Mouse (Mus musculus) stomach, embryonic 15.5 days (tissue): Measurements from ENCODE around the gene Anpep. TPM values are rescaled to one million over a fixed set of nuclear protein-coding genes. Genes with fewer than 3 reads are reported as not detected.

ENCODE experiments used
- ATAC-seq: fragments of 200-750 bp; cut with Nextera tagmentation; 2 replicates; pipeline ENCODE4 v1.8.0; 2017; ENCODE audit warnings: low read depth, moderate number of reproducible peaks, moderate TSS enrichment; ENCODE audit not compliant: insufficient read depth, low FRiP score
- H3K27ac ChIP-seq: fragments of 300-500 bp; sonication (generic); 2 replicates; pipeline ENCODE4 v1.5.1; 2015; ENCODE audit warnings: mild to moderate bottlenecking, inconsistent platforms
- H3K27me3 ChIP-seq: fragments of 300-500 bp; sonication (generic); replicated peaks from 2 replicates; pipeline ENCODE4 v1.6.1; 2015; ENCODE audit warnings: inconsistent platforms
- H3K36me3 ChIP-seq: fragments of 300-500 bp; sonication (generic); 2 replicates; pipeline ENCODE4 v1.6.1; 2015; ENCODE audit warnings: inconsistent platforms
- H3K4me1 ChIP-seq: fragments of 300-500 bp; sonication (generic); 2 replicates; pipeline ENCODE4 v1.6.1; 2015; ENCODE audit warnings: inconsistent platforms
- H3K4me2 ChIP-seq: fragments of 300-500 bp; sonication (generic); 2 replicates; pipeline ENCODE4 v1.6.1; 2015; ENCODE audit warnings: mild to moderate bottlenecking, inconsistent platforms
- H3K4me3 ChIP-seq: fragments of 300-500 bp; sonication (generic); replicated peaks from 2 replicates; pipeline ENCODE4 v1.5.1; 2015; ENCODE audit warnings: inconsistent platforms
- H3K9ac ChIP-seq: fragments of 300-500 bp; sonication (generic); 2 replicates; pipeline ENCODE4 v1.6.1; 2015; ENCODE audit warnings: inconsistent platforms
- H3K9me3 ChIP-seq: fragments of 300-500 bp; sonication (generic); 2 replicates; pipeline ENCODE4 v1.6.1; 2016; ENCODE audit warnings: inconsistent platforms
- WGBS: fragments of 180-500 bp; shearing (Covaris S2); methylation state at CpG from one replicate; pipeline ENCODE4 v1.1.7; 2015; 5-methylcytosine and 5-hydroxymethylcytosine counted together
- polyA plus RNA-seq: library from polyadenylated mRNA; unstranded; fragments of >200 nt; fragmentation: Nextera tagmentation; extraction: Ambion mirVana; gene quantifications from 2 replicates; pipeline ENCODE4 v1.2.1, GENCODE M21; 2015

Anpep gene
- polyA plus RNA-seq, 1 experiment from 2014 or later: 55.9 TPM

GRCm38 (mm10) chr7:79780647-79781626, 79.9 kb downstream of the Anpep start:
- no peak overlapping the region for H3K27ac ChIP-seq
- H3K36me3 ChIP-seq: no peaks in the 10 kb centered on the region
- peak overlapping the region; percentile 58 for H3K4me2 ChIP-seq
- H3K9me3 ChIP-seq: no peaks in the 10 kb centered on the region
- H3K27me3 ChIP-seq: no peaks in the 10 kb centered on the region
- ATAC-seq: peak; percentile 74
- 25% methylated on average over 16 of the region's 16 CpGs for WGBS
- no peak overlapping the region for H3K9ac ChIP-seq
- H3K4me3 ChIP-seq: peak overlapping the region; percentile 28
- peaks cover 5% of the 10 kb centered on the region; the same call in 1 of the 2 replicates for H3K4me1 ChIP-seq

Other genes starting within 250 kb of the Anpep start
- 0.10 and 0.41 TPM in 2 replicates for gene Rhcg, start 243.4 kb downstream of the Anpep start, polyA plus RNA-seq
- 9.2 and 10.6 TPM in 2 replicates for gene Ticrr, start 200.9 kb downstream of the Anpep start, polyA plus RNA-seq
- 3.5 and 4.0 TPM in 2 replicates for gene Kif7, start 145.3 kb downstream of the Anpep start, polyA plus RNA-seq
- gene Plin1, start 128.2 kb downstream of the Anpep start, polyA plus RNA-seq: not detected in 2 replicates
- 9.3 and 11.8 TPM in 2 replicates for gene Pex11a, start 117.9 kb downstream of the Anpep start, polyA plus RNA-seq
- 0.26 and 0.35 TPM in 2 replicates for gene Wdr93, start 117.9 kb downstream of the Anpep start, polyA plus RNA-seq
- gene Mesp1, start 67.3 kb downstream of the Anpep start, polyA plus RNA-seq: 0.13 and 0.21 TPM in 2 replicates
- 1.4 and 1.9 TPM in 2 replicates for gene Mesp2, start 50.3 kb downstream of the Anpep start, polyA plus RNA-seq
- 27.1 and 30.8 TPM in 2 replicates for gene Ap3s2, start 59.6 kb upstream of the Anpep start, polyA plus RNA-seq
- 37.7 and 38.8 TPM in 2 replicates for gene Arpin, start 74.3 kb upstream of the Anpep start, polyA plus RNA-seq
- gene Zfp710, start 163.8 kb upstream of the Anpep start, polyA plus RNA-seq: 14.9 and 15.8 TPM in 2 replicates